Mouse (Mus musculus) CH12.LX (cell line): ENCODE results near the gene Tectb. TPM values are rescaled to one million over a fixed set of nuclear protein-coding genes. Genes with fewer than 3 reads are reported as not detected.

Source experiments
- DNase-seq: peaks from one replicate; pipeline ENCODE4 v3.0.0-alpha.2; 2013; ENCODE audit errors: extremely low read depth
- H3K27ac ChIP-seq: 2 replicates; pipeline ENCODE4 v1.5.1; 2012; ENCODE audit warnings: low read depth, mild to moderate bottlenecking, control low read depth, moderate library complexity; ENCODE audit not compliant: insufficient read depth
- H3K27me3 ChIP-seq: replicated peaks from 2 replicates; pipeline ENCODE3; 2012; ENCODE audit warnings: inconsistent platforms
- H3K36me3 ChIP-seq, 2 experiments: replicated peaks in 1 of 2; 2 replicates each; pipeline versions ENCODE3 to v1.6.1; 2012; ENCODE audit warnings: inconsistent platforms in 1 of 2, low read length in 1 of 2, mild to moderate bottlenecking in 1 of 2, mixed read lengths in 1 of 2, moderate library complexity in 1 of 2; ENCODE audit not compliant: control insufficient read depth in 1 of 2, insufficient read depth in 1 of 2
- H3K4me1 ChIP-seq, 2 experiments: 2 replicates each; pipeline ENCODE4 v1.6.1; 2012; ENCODE audit warnings: inconsistent platforms in 1 of 2, moderate library complexity in 1 of 2; ENCODE audit not compliant: insufficient read depth in 2 of 2, control insufficient read depth in 1 of 2
- H3K4me2 ChIP-seq: 2 replicates; pipeline ENCODE4 v1.6.1; 2012; ENCODE audit warnings: low read depth, mild to moderate bottlenecking, control low read depth; ENCODE audit not compliant: poor library complexity, insufficient read depth, severe bottlenecking
- H3K4me3 ChIP-seq, 3 experiments: fragments of 150-350 bp in 1 of 3; sonication (generic) in 1 of 3; replicated peaks in 1 of 3; 2 replicates each; pipeline versions ENCODE3 to v1.5.1; 2011 to 2012; ENCODE audit warnings: low read depth in 2 of 3, low read length in 2 of 3, mild to moderate bottlenecking in 2 of 3, moderate library complexity in 2 of 3, control low read depth in 1 of 3, improper control_type of control experiment in 1 of 3, inconsistent platforms in 1 of 3, mixed read lengths in 1 of 3; ENCODE audit not compliant: poor library complexity in 1 of 3
- H3K79me2 ChIP-seq: replicated peaks from 2 replicates; pipeline ENCODE4 v1.6.1; 2012; ENCODE audit warnings: mild to moderate bottlenecking, moderate library complexity; ENCODE audit not compliant: control insufficient read depth, poor library complexity, insufficient read depth, severe bottlenecking; ENCODE audit errors: extremely low read depth
- H3K9ac ChIP-seq: 2 replicates; pipeline ENCODE4 v1.6.1; 2012; ENCODE audit warnings: low read depth, mild to moderate bottlenecking, control low read depth, moderate library complexity; ENCODE audit not compliant: insufficient read depth
- H3K9me3 ChIP-seq: replicated peaks from 2 replicates; pipeline ENCODE3; 2012; ENCODE audit warnings: low read length, inconsistent platforms, mixed read lengths
- BHLHE40 ChIP-seq: IDR thresholded peaks from 2 replicates; pipeline ENCODE4 v1.6.1; 2011; ENCODE audit warnings: mild to moderate bottlenecking, low read depth, low read length, improper control_type of control experiment
- CHD1 ChIP-seq: IDR thresholded peaks from 2 replicates; pipeline ENCODE4 v1.6.1; 2012; ENCODE audit warnings: low read depth, low read length, improper control_type of control experiment, inconsistent platforms
- CHD2 ChIP-seq: IDR thresholded peaks from 2 replicates; pipeline ENCODE4 v1.6.1; 2011; ENCODE audit warnings: low read length, improper control_type of control experiment
- CTCF ChIP-seq, 2 experiments: IDR thresholded peaks in 1 of 2; conservative IDR thresholded peaks in 1 of 2; 2 replicates each; pipeline ENCODE4 v1.5.1; 2011 to 2012; ENCODE audit warnings: low read depth in 2 of 2, low read length in 2 of 2, improper control_type of control experiment in 1 of 2, inconsistent platforms in 1 of 2, mild to moderate bottlenecking in 1 of 2, moderate library complexity in 1 of 2
- E2F4 ChIP-seq: IDR thresholded peaks from 2 replicates; pipeline ENCODE4 v1.6.1; 2011; ENCODE audit warnings: low read depth, low read length, improper control_type of control experiment; ENCODE audit not compliant: insufficient replicate concordance
- ELF1 ChIP-seq: IDR thresholded peaks from 2 replicates; pipeline ENCODE4 v1.6.1; 2014; ENCODE audit warnings: low read depth, mild to moderate bottlenecking, inconsistent platforms, low read length, improper control_type of control experiment
- EP300 ChIP-seq: IDR thresholded peaks from 2 replicates; pipeline ENCODE4 v1.6.1; 2011; ENCODE audit warnings: low read length, improper control_type of control experiment
- ETS1 ChIP-seq: conservative IDR thresholded peaks from 2 replicates; pipeline ENCODE4 v1.6.1; 2012; ENCODE audit warnings: low read depth, mild to moderate bottlenecking, inconsistent platforms, low read length, improper control_type of control experiment, moderate library complexity
- GABPA ChIP-seq: IDR thresholded peaks from 2 replicates; pipeline ENCODE4 v1.6.1; 2012; ENCODE audit warnings: low read depth, low read length, improper control_type of control experiment, inconsistent platforms; ENCODE audit not compliant: insufficient replicate concordance
- HCFC1 ChIP-seq: IDR thresholded peaks from 2 replicates; pipeline ENCODE4 v1.6.1; 2012; ENCODE audit warnings: low read depth, mild to moderate bottlenecking, inconsistent platforms, low read length, improper control_type of control experiment
- IRF4 ChIP-seq: IDR thresholded peaks from 2 replicates; pipeline ENCODE4 v1.6.1; 2014; ENCODE audit warnings: low read depth, mild to moderate bottlenecking, inconsistent platforms, low read length, improper control_type of control experiment
- JUN ChIP-seq: IDR thresholded peaks from 2 replicates; pipeline ENCODE4 v1.6.1; 2011; ENCODE audit warnings: low read depth, mild to moderate bottlenecking, low read length, improper control_type of control experiment, moderate library complexity; ENCODE audit not compliant: insufficient read depth
- JUND ChIP-seq: conservative IDR thresholded peaks from 2 replicates; pipeline ENCODE4 v1.6.1; 2011; ENCODE audit warnings: low read depth, low read length, improper control_type of control experiment
- KAT2A ChIP-seq: IDR thresholded peaks from 2 replicates; pipeline ENCODE4 v1.6.1; 2012; ENCODE audit warnings: low read length, improper control_type of control experiment, inconsistent platforms; ENCODE audit not compliant: insufficient replicate concordance
- MAFK ChIP-seq: IDR thresholded peaks from 2 replicates; pipeline ENCODE4 v1.6.1; 2011; ENCODE audit warnings: low read length, improper control_type of control experiment; ENCODE audit not compliant: insufficient replicate concordance
- MAX ChIP-seq: IDR thresholded peaks from 2 replicates; pipeline ENCODE4 v1.6.1; 2011; ENCODE audit warnings: low read length, improper control_type of control experiment
- MAZ ChIP-seq: IDR thresholded peaks from 2 replicates; pipeline ENCODE4 v1.6.1; 2012; ENCODE audit warnings: low read depth, mild to moderate bottlenecking, inconsistent platforms, low read length, improper control_type of control experiment, moderate library complexity
- MEF2A ChIP-seq: IDR thresholded peaks from 2 replicates; pipeline ENCODE4 v1.6.1; 2014; ENCODE audit warnings: low read depth, mild to moderate bottlenecking, inconsistent platforms, low read length, improper control_type of control experiment, borderline replicate concordance
- MXI1 ChIP-seq: IDR thresholded peaks from 2 replicates; pipeline ENCODE4 v1.6.1; 2011; ENCODE audit warnings: mild to moderate bottlenecking, low read depth, low read length, improper control_type of control experiment
- MYC ChIP-seq: IDR thresholded peaks from 2 replicates; pipeline ENCODE4 v1.6.1; 2011; ENCODE audit warnings: low read depth, mild to moderate bottlenecking, improper control_type of control experiment, low read length
- NELFE ChIP-seq: IDR thresholded peaks from 2 replicates; pipeline ENCODE4 v1.6.1; 2011; ENCODE audit warnings: low read depth, low read length, improper control_type of control experiment
- NRF1 ChIP-seq: IDR thresholded peaks from 2 replicates; pipeline ENCODE4 v1.6.1; 2014; ENCODE audit warnings: low read depth, mild to moderate bottlenecking, inconsistent platforms, low read length, improper control_type of control experiment, moderate library complexity
- PAX5 ChIP-seq: IDR thresholded peaks from 2 replicates; pipeline ENCODE4 v1.6.1; 2012; ENCODE audit warnings: low read length, inconsistent platforms, mixed read lengths
- POLR2A ChIP-seq: IDR thresholded peaks from 2 replicates; pipeline ENCODE4 v1.6.1; 2011; ENCODE audit warnings: low read depth, mild to moderate bottlenecking, improper control_type of control experiment, low read length
- POLR2AphosphoS2 ChIP-seq: IDR thresholded peaks from 2 replicates; pipeline ENCODE4 v1.6.1; 2011; ENCODE audit warnings: low read depth, low read length, improper control_type of control experiment
- RAD21 ChIP-seq: IDR thresholded peaks from 2 replicates; pipeline ENCODE4 v1.6.1; 2011; ENCODE audit warnings: low read depth, mild to moderate bottlenecking, low read length, improper control_type of control experiment, moderate library complexity
- RCOR1 ChIP-seq: conservative IDR thresholded peaks from 2 replicates; pipeline ENCODE4 v1.6.1; 2012; ENCODE audit warnings: low read depth, mild to moderate bottlenecking, inconsistent platforms, low read length, improper control_type of control experiment
- SIN3A ChIP-seq: IDR thresholded peaks from 2 replicates; pipeline ENCODE4 v1.6.1; 2012; ENCODE audit warnings: low read length, improper control_type of control experiment, inconsistent platforms
- SMC3 ChIP-seq: IDR thresholded peaks from 2 replicates; pipeline ENCODE4 v1.6.1; 2011; ENCODE audit warnings: low read depth, low read length, improper control_type of control experiment
- TBP ChIP-seq: conservative IDR thresholded peaks from 2 replicates; pipeline ENCODE4 v1.6.1; 2011; ENCODE audit warnings: low read depth, low read length, improper control_type of control experiment
- TCF12 ChIP-seq: IDR thresholded peaks from 2 replicates; pipeline ENCODE4 v1.6.1; 2014; ENCODE audit warnings: low read depth, mild to moderate bottlenecking, inconsistent platforms, low read length, improper control_type of control experiment
- UBTF ChIP-seq: IDR thresholded peaks from 2 replicates; pipeline ENCODE4 v1.6.1; 2012; ENCODE audit warnings: low read depth, mild to moderate bottlenecking, inconsistent platforms, low read length, improper control_type of control experiment, moderate library complexity
- USF1 ChIP-seq: IDR thresholded peaks from 2 replicates; pipeline ENCODE4 v1.6.1; 2014; ENCODE audit warnings: low read depth, mild to moderate bottlenecking, inconsistent platforms, low read length, improper control_type of control experiment
- USF2 ChIP-seq: conservative IDR thresholded peaks from 2 replicates; pipeline ENCODE4 v1.6.1; 2011; ENCODE audit warnings: low read depth, low read length, improper control_type of control experiment
- ZC3H11A ChIP-seq: IDR thresholded peaks from 2 replicates; pipeline ENCODE4 v1.6.1; 2012; ENCODE audit warnings: low read depth, mild to moderate bottlenecking, inconsistent platforms, low read length, improper control_type of control experiment
- ZKSCAN1 ChIP-seq: IDR thresholded peaks from 2 replicates; pipeline ENCODE4 v1.6.1; 2012; ENCODE audit warnings: low read depth, inconsistent platforms, low read length, improper control_type of control experiment, borderline replicate concordance
- ZMIZ1 ChIP-seq: IDR thresholded peaks from 2 replicates; pipeline ENCODE4 v1.6.1; 2012; ENCODE audit warnings: low read depth, mild to moderate bottlenecking, inconsistent platforms, low read length, improper control_type of control experiment
- ZNF384 ChIP-seq: IDR thresholded peaks from 2 replicates; pipeline ENCODE4 v1.6.1; 2012; ENCODE audit warnings: low read depth, low read length, improper control_type of control experiment, inconsistent platforms
- dilution Hi-C: fragments of 300-500 bp; cut with MboI; formaldehyde crosslinking; loops from 2 replicates; pipeline ENCODE4 v1.14.3; 2020; ENCODE audit warnings: low sequenced_read_pairs; ENCODE audit not compliant: extremely low pct_unique_long_range_greater_than_20kb, extremely low pct_ligation_motif_present
- in situ Hi-C: fragments of 300-500 bp; cut with MboI; formaldehyde crosslinking; loops from 3 replicates; pipeline ENCODE4 v1.14.3; 2019; ENCODE audit warnings: low sequenced_read_pairs, low pct_ligation_motif_present, low pct_unique_long_range_greater_than_20kb, mixed read lengths
- polyA plus RNA-seq: library from polyadenylated mRNA; unstranded; fragments of >175 nt; gene quantifications from 2 replicates; pipeline ENCODE4 v1.2.1, GENCODE M21; 2012; ENCODE audit warnings: low read depth; ENCODE audit not compliant: insufficient read length
- total RNA-seq, 2 experiments: library from RNA; depleted of rRNA; stranded (reverse); fragments of 300-350 nt in 1 of 2; fragments of >200 nt in 1 of 2; gene quantifications; 2 replicates each; pipeline ENCODE4 v1.2.3; 2012 to 2014

The Tectb gene
- total and polyA plus RNA-seq, 3 experiments, result not detected

- peak; percentile 89 for DNase-seq
- Histone ChIP-seq H3K4me1 (peaks cover 11 to 35% of the 10 kb centered on the region in 2 experiments), H3K36me3 (no peaks in the 10 kb centered on the region), H3K4me2 (no peak overlapping the region), H3K9me3 (peaks cover 11% of the 10 kb centered on the region), H3K27ac (no peak overlapping the region), H3K4me3 (no peak overlapping the region), H3K9ac (no peak overlapping the region), H3K27me3 (no peaks in the 10 kb centered on the region), H3K79me2 (no peaks in the 10 kb centered on the region)
- in situ Hi-C loops (no loop called here), dilution Hi-C loops (no loop called here)
- TF ChIP-seq GABPA, result no peak
- no peak for TF ChIP-seq JUN
- peak; percentile 73 for TF ChIP-seq EP300
- TF ChIP-seq E2F4, result no peak
- TF ChIP-seq POLR2AphosphoS2, result no peak
- no peak for TF ChIP-seq UBTF
- peak; percentile 91 for TF ChIP-seq BHLHE40
- TF ChIP-seq ZMIZ1, result no peak
- TF ChIP-seq MYC, result 0 out of 2 replicates have a peak, but pooled peaks have one; percentile 53
- peak; percentile 61 for TF ChIP-seq SMC3
- no peak for TF ChIP-seq TBP
- TF ChIP-seq MAZ, result 0 out of 2 replicates have a peak, but pooled peaks have one; percentile 28
- TF ChIP-seq NRF1, result no peak
- no peak for TF ChIP-seq PAX5
- TF ChIP-seq USF1, result no peak
- TF ChIP-seq TCF12, result no peak
- TF ChIP-seq HCFC1, result no peak
- TF ChIP-seq RCOR1, result no peak
- TF ChIP-seq ETS1, result peak; percentile 42; the same call in 1 of the 2 replicates
- TF ChIP-seq ZC3H11A, result no peak
- TF ChIP-seq ZNF384, result no peak
- TF ChIP-seq KAT2A, result no peak
- no peak for TF ChIP-seq USF2
- TF ChIP-seq IRF4, result peak; percentile 83
- no peak for TF ChIP-seq CHD1
- TF ChIP-seq SIN3A, result 0 out of 2 replicates have a peak, but pooled peaks have one; percentile 35
- TF ChIP-seq MEF2A, result no peak
- TF ChIP-seq CHD2, result no peak
- no peak; the same call in 1 of the 2 replicates for TF ChIP-seq ELF1
- no peak for TF ChIP-seq NELFE
- peak; percentile 31 for TF ChIP-seq RAD21
- TF ChIP-seq POLR2A, result no peak
- no peak; the same call in 1 of the 2 replicates for TF ChIP-seq MXI1
- 0 out of 2 replicates have a peak, but pooled peaks have one; percentile 37 for TF ChIP-seq JUND
- peak in 1 of 2 experiments; percentile 59; a peak in 2 of 4 replicates for TF ChIP-seq CTCF (conservative IDR thresholded peaks at IDR 0.05 in 1 of 2, IDR thresholded peaks at IDR 0.05 in 1 of 2; ENCODE audit: low read depth in 2 of 2, low read length in 2 of 2)
- peak; percentile 62 for TF ChIP-seq MAX
- no peak for TF ChIP-seq ZKSCAN1
- no peak for TF ChIP-seq MAFK
Measured at GRCm38 (mm10) chr19:55227135-55227534, 46.6 kb downstream of the Tectb start.
